Mouse (Mus musculus): ENCODE measurements around the gene Gtf2ird1. TPM values are rescaled to one million over a fixed set of nuclear protein-coding genes. Genes with fewer than 3 reads are reported as not detected.
"Not testable (repeated sequence)": the region's sequence is repeated elsewhere in the genome, so short reads cannot be mapped to it uniquely, and the experiment has no call there.

Gtf2ird1 gene
- polyA plus RNA-seq, 2 experiments, result 99.0 to 100 TPM

DNA sequence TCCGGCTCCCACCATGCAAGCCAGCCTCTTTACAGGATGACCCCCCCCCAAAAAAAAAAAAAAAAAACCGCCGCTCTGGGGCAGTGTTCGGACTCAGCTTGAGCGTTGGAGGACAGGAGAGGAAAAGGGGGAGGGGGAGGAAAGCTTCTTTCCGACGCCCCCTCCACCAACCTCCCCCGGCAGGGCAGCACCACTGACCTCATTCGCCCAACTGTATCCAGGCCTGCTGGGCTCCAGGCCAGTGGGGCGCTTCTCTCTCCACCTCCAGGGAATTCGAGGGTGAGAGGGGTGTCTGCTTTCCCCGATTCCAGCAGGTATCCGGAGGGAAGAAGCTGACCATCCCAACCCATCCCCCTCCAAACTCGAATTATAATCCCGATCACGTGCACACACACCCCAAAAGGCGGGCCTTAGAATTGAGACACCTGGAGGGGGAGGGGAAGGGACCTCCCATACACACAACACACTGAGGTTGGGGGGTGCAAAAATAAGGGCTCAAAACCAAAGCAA is 547 bp downstream of the Gtf2ird1 start:
- no peak for TF ChIP-seq POLR2A (IDR thresholded peaks at IDR 0.05; ENCODE audit: borderline replicate concordance, extremely low read depth, insufficient read depth, insufficient read length)
- peak; percentile 71 for DNase-seq (ENCODE audit: low spot score)

GRCm38 (mm10) chr5:134455186-134455895 is 1.2 kb downstream of the Gtf2ird1 start:
- no peak for TF ChIP-seq POLR2A (IDR thresholded peaks at IDR 0.05; ENCODE audit: borderline replicate concordance, extremely low read depth, insufficient read depth, insufficient read length)
- Histone ChIP-seq H3K4me1 (ENCODE audit: control insufficient read depth, insufficient read depth, low read length) (peaks cover 14% of the 10 kb centered on the region), H3K4me3 (replicated peaks; ENCODE audit: low read length) (peak overlapping the region; percentile 78), H3K9ac (ENCODE audit: low read depth, low read length, severe bottlenecking) (peak overlapping the region; percentile 92), H3K36me3 (ENCODE audit: control insufficient read depth, insufficient read depth, low read length) (peaks cover 20% of the 10 kb centered on the region), H3K9me3 (ENCODE audit: control insufficient read depth, low read length) (peaks cover 8% of the 10 kb centered on the region; the same call in 1 of the 2 replicates), H3K4me2 (replicated peaks; ENCODE audit: low read depth, low read length, severe bottlenecking) (peak overlapping the region; percentile 68), H3K27ac (replicated peaks; ENCODE audit: low read depth, low read length) (peak overlapping the region; percentile 95), H3K27me3 (ENCODE audit: control insufficient read depth, insufficient read depth, low read length) (no peaks in the 10 kb centered on the region)
- DNase-seq (ENCODE audit: low spot score), result peak; percentile 80
- 0 out of 2 replicates have a peak, but pooled peaks have one; percentile 16 for ATAC-seq (ENCODE audit: low FRiP score, low read depth)
- WGBS, result 2% methylated on average over 21 of the region's 21 CpGs

More for the DNA sequence above, 547 bp downstream of the Gtf2ird1 start:
- peak overlapping the region; percentile 95 for H3K27ac ChIP-seq (replicated peaks; ENCODE audit: low read depth, low read length)
- ATAC-seq (ENCODE audit: low FRiP score, low read depth), result peak; percentile 67
- no peaks in the 10 kb centered on the region for H3K27me3 ChIP-seq (ENCODE audit: control insufficient read depth, insufficient read depth, low read length)
- 4% methylated on average over 17 of the region's 17 CpGs for WGBS
- H3K36me3 ChIP-seq (ENCODE audit: control insufficient read depth, insufficient read depth, low read length), result peaks cover 17% of the 10 kb centered on the region
- H3K4me1 ChIP-seq (ENCODE audit: control insufficient read depth, insufficient read depth, low read length), result peaks cover 14% of the 10 kb centered on the region
- peak overlapping the region; percentile 92 for H3K9ac ChIP-seq (ENCODE audit: low read depth, low read length, severe bottlenecking)
- H3K4me2 ChIP-seq (replicated peaks; ENCODE audit: low read depth, low read length, severe bottlenecking), result peak overlapping the region; percentile 68
- peaks cover 8% of the 10 kb centered on the region; the same call in 1 of the 2 replicates for H3K9me3 ChIP-seq (ENCODE audit: control insufficient read depth, low read length)
- H3K4me3 ChIP-seq (replicated peaks; ENCODE audit: low read length), result peak overlapping the region; percentile 78

DNA sequence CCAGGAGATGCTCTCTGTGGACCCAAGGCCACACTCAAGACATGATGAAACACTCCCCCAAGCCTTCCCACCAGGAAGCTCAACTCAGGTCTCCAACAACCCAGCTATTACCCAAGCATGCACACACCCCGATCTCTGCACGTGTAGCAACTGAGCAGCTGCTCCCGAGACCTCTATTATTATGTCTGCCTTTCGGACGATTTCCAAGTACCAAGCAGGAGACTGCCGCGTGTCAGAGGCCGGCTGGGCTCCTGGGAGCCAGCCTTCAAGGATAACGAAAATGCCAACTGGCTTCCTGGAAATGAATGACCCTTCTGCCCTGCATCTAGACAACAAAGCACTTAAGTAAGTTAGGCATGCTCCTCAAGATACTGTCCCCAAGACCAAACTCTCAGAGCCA is 2.1 kb downstream of the Gtf2ird1 start:
- DNase-seq (ENCODE audit: low spot score) (no peak), ATAC-seq (ENCODE audit: low FRiP score, low read depth) (no peak)
- H3K4me1 ChIP-seq (ENCODE audit: control insufficient read depth, insufficient read depth, low read length), result peaks cover 14% of the 10 kb centered on the region
- peak overlapping the region; percentile 78 for H3K4me3 ChIP-seq (replicated peaks; ENCODE audit: low read length)
- peak overlapping the region; percentile 68 for H3K4me2 ChIP-seq (replicated peaks; ENCODE audit: low read depth, low read length, severe bottlenecking)
- no peaks in the 10 kb centered on the region for H3K27me3 ChIP-seq (ENCODE audit: control insufficient read depth, insufficient read depth, low read length)
- no peak for TF ChIP-seq POLR2A (IDR thresholded peaks at IDR 0.05; ENCODE audit: borderline replicate concordance, extremely low read depth, insufficient read depth, insufficient read length)
- peaks cover 8% of the 10 kb centered on the region; the same call in 1 of the 2 replicates for H3K9me3 ChIP-seq (ENCODE audit: control insufficient read depth, low read length)
- 33% methylated on average over 9 of the region's 9 CpGs for WGBS
- peaks cover 20% of the 10 kb centered on the region for H3K36me3 ChIP-seq (ENCODE audit: control insufficient read depth, insufficient read depth, low read length)
- H3K27ac ChIP-seq (replicated peaks; ENCODE audit: low read depth, low read length), result peak overlapping the region; percentile 95
- H3K9ac ChIP-seq (ENCODE audit: low read depth, low read length, severe bottlenecking), result 0 out of 2 replicates have a peak overlapping the region, but pooled peaks have one; percentile 4

DNA sequence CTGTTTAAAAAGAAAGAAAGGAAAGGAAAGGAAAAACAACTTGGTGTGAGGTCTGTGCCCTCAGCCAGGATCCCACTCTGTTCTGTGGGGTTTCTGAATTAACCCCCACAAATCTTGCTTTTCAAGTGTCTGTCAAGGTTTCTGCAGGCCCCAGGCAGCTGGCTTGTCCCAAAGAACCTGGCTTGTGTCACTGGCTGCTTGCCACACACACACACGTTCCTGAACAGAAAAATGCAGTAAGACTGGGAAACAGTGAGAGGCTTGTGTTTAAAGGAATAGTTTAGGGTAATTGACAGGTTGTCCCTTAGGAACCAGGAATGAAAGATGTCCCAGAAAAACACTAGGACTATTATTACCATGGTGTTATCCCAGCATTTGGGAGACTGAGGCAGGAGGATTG is 2.9 kb downstream of the Gtf2ird1 start:
- 0 out of 2 replicates have a peak overlapping the region, but pooled peaks have one; percentile 26 for H3K27ac ChIP-seq (replicated peaks; ENCODE audit: low read depth, low read length)
- no peak overlapping the region for H3K4me3 ChIP-seq (replicated peaks; ENCODE audit: low read length)
- no peak overlapping the region for H3K4me2 ChIP-seq (replicated peaks; ENCODE audit: low read depth, low read length, severe bottlenecking)
- H3K4me1 ChIP-seq (ENCODE audit: control insufficient read depth, insufficient read depth, low read length), result peaks cover 14% of the 10 kb centered on the region
- H3K27me3 ChIP-seq (ENCODE audit: control insufficient read depth, insufficient read depth, low read length), result no peaks in the 10 kb centered on the region
- DNase-seq (ENCODE audit: low spot score), result peak; percentile 36
- TF ChIP-seq POLR2A (IDR thresholded peaks at IDR 0.05; ENCODE audit: borderline replicate concordance, extremely low read depth, insufficient read depth, insufficient read length), result no peak
- peaks cover 8% of the 10 kb centered on the region; the same call in 1 of the 2 replicates for H3K9me3 ChIP-seq (ENCODE audit: control insufficient read depth, low read length)
- H3K9ac ChIP-seq (ENCODE audit: low read depth, low read length, severe bottlenecking), result no peak overlapping the region
- WGBS, result 16% methylated on average over 1 of the region's 1 CpGs
- ATAC-seq (ENCODE audit: low FRiP score, low read depth), result no peak
- H3K36me3 ChIP-seq (ENCODE audit: control insufficient read depth, insufficient read depth, low read length), result peaks cover 20% of the 10 kb centered on the region

GRCm38 (mm10) chr5:134446755-134447154 is 9.8 kb downstream of the Gtf2ird1 start:
- not testable (repeated sequence) for H3K4me3 ChIP-seq (replicated peaks; ENCODE audit: low read length); DNase-seq (ENCODE audit: low spot score); H3K27ac ChIP-seq (replicated peaks; ENCODE audit: low read depth, low read length); H3K9me3 ChIP-seq (ENCODE audit: control insufficient read depth, low read length); H3K27me3 ChIP-seq (ENCODE audit: control insufficient read depth, insufficient read depth, low read length); H3K4me2 ChIP-seq (replicated peaks; ENCODE audit: low read depth, low read length, severe bottlenecking); ATAC-seq (ENCODE audit: low FRiP score, low read depth); H3K9ac ChIP-seq (ENCODE audit: low read depth, low read length, severe bottlenecking)
- Histone ChIP-seq H3K4me1 (ENCODE audit: control insufficient read depth, insufficient read depth, low read length) (peaks cover 16% of the 10 kb centered on the region), H3K36me3 (ENCODE audit: control insufficient read depth, insufficient read depth, low read length) (peaks cover 41% of the 10 kb centered on the region)
- 92% methylated on average over 4 of the region's 4 CpGs for WGBS

All from limb, embryonic 14.5 days (tissue).